Mouse (Mus musculus) right cerebral cortex, postnatal 25 days (tissue): Measurements from ENCODE around the gene Hs6st2.

Experiments used
- DNase-seq: peaks from one replicate; pipeline ENCODE4 v3.0.0; 2022

Gene Hs6st2

GRCm38 (mm10) chrX:51581704-51582103, 100.0 kb downstream of the Hs6st2 start:
- no peak for DNase-seq

- no peak for DNase-seq
Measured at GRCm38 (mm10) chrX:51561880-51562279, 119.8 kb downstream of the Hs6st2 start.

GRCm38 (mm10) chrX:51539626-51540025, 142.0 kb downstream of the Hs6st2 start:
- no peak for DNase-seq

DNA sequence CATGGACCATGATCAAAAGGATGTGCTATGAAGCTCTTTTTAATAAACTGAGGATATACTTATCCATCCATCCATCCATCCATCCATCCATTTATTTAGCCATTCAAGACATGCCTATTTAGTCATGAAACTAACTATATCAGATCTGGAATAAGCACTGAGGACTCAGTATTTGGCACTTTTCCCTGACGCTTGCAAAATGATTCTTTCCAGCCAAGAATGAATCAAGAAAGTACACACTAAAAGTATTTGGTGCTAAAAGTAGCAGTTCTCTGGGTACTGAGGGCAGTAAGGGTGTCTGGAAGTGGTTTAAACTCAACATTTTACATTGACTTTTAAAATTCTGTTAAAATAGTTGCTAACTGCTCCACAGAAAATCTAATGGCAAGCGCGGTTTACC, 144.6 kb downstream of the Hs6st2 start:
- no peak for DNase-seq

GRCm38 (mm10) chrX:51535226-51535625, 146.4 kb downstream of the Hs6st2 start:
- no peak for DNase-seq

GRCm38 (mm10) chrX:51531136-51531535, 150.5 kb downstream of the Hs6st2 start:
- no peak for DNase-seq

DNA sequence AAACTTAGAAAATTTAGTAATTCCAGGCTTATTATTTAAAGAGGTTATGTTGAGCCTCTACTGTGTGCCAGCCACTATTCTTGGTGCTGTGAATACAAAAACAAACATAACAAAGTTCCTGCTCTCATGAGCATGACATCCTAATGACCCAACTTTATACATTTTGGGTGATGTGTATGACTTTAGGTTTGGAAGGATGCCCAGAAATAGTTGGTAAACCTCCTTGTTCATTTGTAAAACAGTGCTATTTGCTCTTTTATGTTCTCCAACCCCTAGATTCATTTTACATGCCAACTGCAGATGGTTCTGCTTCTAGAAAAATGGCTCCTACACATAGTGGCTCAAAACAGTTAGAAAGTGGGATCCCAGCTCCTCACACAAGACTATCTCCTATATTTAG, 153.1 kb downstream of the Hs6st2 start:
- no peak for DNase-seq

DNA sequence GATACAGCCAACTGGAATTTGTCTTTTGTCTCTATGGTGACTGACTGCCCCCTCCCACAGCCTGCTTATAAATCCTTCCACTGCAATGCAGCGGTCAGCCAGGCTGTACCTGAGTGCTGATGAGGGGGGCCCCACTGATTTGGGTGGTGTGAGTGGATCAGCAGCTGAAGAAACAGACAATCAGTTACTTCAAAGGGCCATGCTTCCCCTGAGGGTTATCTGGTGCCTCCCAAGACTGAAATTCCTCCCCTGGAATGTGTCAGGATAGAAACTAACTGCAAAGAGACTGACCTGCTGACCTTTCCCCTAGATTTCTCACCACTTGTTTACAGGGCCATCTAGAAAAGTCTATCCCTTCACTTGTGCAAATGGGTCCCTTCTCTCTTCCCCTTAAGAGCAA, 166.8 kb downstream of the Hs6st2 start:
- no peak for DNase-seq

DNA sequence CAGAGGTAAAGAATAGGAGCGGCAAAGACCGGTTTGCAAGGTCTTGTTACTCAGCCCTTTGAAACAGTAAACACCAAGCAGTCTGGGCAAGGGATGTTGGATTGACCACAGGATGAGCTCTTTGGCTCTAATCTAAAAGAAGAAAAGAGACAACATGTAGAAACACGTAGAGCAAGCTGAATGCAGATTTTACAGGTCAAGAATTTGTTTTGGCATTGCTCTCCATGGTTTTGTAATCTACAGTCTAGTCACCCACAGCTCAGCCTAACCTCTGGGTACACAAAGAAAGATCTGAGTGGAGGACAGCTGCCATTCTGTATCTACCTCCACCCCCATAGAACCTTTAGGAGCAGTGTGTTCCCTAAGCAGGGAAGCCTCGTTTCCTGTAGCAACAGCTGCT, 175.1 kb downstream of the Hs6st2 start:
- no peak for DNase-seq

GRCm38 (mm10) chrX:51505691-51506090, 176.0 kb downstream of the Hs6st2 start:
- DNase-seq, result no peak

- DNase-seq, result no peak
Measured at GRCm38 (mm10) chrX:51503781-51504471, 177.7 kb downstream of the Hs6st2 start.

DNA sequence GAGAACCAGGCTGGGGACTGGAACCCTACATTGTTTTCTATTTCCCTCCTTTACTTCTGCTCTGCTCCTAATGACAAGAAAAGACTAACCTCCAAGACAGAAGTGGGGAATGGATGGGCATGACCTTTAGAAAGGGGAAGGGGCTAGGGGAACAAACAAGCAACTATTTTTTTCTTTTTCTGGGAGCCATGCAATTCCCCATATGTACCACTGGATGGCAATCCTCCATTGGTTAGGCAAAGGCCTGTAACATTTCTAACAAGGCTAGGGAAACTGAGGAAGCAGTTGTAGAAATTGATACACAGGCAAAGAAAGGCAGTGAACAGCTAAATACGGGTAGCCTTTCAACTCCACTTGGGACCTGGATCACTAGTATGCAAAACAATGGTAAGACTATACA, 183.8 kb downstream of the Hs6st2 start:
- no peak for DNase-seq

DNA sequence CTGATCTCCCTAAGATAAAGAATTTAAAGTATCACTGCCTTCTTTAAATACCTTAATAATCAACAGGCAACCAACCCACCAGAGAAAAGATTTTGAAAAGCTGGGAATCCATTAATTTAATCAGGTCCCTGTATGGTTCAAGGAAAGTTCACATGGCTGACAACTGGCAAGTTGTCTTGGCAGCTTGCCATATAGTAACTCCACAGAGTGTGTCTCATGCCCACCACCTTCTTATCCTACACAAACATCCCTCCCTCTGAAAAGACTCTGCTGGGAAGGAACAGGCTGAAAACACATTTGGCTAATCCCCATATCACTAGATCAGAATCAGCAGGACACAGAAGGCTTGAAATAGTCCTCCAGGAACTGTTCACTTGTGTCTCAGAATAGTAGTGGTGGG, 193.3 kb downstream of the Hs6st2 start:
- DNase-seq, result no peak

DNA sequence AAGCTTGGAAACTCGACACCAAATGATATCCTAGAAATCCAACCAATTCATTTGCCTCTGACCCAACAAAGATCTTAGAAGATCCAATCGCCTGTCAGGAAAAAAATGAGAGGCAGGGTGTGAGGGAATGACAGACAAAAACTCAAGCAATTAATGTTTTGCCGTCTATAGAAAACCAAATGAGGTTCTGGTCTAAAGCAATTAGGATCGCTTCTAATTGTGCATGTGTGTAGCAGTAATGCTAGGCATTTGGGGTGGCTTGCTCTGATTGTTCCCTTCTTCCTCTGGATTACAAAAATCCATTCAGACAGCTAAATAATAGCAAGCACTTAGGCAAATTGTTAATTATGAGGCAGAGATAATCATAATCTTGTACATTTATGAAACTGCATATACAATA, 212.2 kb downstream of the Hs6st2 start:
- DNase-seq, result no peak

DNA sequence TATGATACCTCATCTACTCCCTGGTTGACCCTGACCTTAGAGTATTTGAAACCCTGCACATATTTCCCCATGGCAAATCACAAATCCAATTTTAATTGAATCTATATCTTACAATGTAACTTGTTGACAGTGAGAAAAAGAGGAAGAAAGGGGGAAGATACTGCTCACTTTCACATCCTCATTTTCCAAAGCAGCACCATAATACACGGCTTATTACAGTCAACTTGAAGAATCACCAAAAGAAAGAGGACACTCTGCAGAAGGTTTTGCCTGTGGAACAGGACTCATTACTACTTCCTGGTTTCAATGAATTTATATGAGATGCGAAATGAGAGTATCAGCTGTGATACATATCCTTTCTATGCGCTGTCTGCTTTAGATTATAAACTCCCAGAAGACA, 220.2 kb downstream of the Hs6st2 start:
- DNase-seq, result no peak

DNA sequence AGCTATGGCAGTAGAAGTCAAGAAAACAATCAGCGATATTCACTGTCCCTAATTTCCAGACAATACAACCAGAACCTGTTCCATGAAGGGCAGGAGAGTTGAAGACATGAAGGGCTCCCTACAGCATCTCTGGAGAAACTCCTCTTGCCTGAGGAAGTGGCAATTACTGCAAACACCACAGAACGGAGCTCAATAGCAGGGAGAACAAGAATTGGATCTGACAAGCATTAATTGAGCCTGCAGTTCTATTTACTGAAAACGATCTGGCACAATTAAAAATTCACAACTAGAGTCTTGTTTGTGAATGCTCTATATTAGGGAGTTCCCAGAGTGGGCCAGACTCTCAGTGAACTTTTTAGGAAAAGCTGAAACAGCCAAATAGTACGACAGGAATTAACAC, 238.3 kb downstream of the Hs6st2 start:
- no peak for DNase-seq

DNA sequence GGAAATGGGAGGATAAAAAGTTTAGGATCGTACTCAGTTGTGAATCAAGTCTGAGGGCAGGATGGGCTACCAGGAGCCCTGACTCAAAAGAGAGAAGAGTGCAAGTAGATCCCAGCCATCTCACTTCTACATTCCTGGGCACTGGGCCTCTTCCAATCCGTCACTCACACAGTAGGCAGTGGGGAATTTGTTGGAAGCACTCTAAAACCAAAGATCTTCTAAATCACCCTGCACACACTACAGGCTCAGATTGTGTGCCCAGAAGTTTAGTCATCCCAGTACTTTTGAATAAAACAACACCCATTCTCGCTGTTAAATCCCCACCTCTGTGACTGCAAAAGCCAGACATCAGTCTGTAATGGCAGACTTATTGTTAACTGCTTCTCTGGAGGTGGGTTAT, 249.9 kb downstream of the Hs6st2 start:
- no peak for DNase-seq

DNA sequence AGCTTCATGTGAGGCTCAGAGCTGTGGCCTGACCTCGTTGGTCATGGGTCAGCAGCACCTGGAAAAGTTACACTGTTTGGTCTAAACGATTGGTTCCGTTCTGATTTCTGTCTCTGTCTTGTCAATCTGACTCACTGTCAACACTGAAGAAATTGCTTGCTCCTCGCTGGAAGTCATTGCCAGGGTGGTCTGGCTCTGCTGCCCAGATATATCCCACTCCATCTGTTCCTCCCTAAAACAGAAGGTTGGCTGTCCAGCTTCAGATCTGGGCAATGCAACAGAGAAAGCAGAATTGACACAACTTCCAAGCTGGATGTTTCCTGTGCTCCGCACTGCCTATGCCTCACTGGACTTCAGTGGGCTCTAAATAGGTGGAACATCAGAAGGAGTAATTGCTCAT, 256.6 kb downstream of the Hs6st2 start:
- no peak for DNase-seq

DNA sequence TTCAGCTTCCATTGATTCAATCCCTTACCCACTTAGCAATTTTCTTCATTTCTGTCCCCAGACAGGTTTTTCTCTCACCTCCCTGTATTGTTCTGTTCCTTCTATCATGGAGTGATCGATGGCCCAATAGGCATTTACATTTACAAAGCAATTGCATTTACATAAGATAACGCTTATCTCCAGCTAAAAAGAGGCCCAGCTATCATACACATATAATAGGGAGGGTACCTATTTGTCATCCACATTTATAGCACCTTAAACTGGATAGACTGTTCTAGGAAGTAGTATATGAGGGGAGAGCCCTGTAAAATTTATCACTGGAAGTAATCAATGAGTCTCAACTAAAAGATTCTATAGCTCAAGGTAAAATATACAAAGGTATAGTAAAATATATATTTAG, 271.4 kb downstream of the Hs6st2 start:
- DNase-seq, result no peak

DNA sequence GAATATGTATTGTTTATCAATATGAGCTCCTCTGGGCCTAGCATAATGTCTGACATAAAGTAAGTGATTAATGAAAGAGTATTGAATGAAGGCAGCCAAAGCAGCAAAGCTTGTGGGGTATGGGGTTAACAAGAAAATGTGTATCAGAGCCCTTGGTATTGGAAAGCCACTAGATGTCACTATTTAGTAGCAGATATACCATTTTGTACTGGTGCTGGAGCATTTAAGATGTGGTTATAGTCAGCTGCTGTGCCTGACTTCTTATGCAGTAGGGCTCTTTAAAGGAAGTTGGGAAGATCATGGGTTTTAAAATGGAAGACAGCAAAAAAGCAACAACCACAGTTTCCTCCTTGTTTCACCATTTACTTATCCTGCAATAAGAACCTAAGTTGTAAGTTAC, 284.2 kb downstream of the Hs6st2 start:
- DNase-seq, result no peak

GRCm38 (mm10) chrX:51374670-51375069, 307.0 kb downstream of the Hs6st2 start:
- DNase-seq, result peak; percentile 54

GRCm38 (mm10) chrX:51372477-51373239, 309.0 kb downstream of the Hs6st2 start:
- peak; percentile 8 for DNase-seq

DNA sequence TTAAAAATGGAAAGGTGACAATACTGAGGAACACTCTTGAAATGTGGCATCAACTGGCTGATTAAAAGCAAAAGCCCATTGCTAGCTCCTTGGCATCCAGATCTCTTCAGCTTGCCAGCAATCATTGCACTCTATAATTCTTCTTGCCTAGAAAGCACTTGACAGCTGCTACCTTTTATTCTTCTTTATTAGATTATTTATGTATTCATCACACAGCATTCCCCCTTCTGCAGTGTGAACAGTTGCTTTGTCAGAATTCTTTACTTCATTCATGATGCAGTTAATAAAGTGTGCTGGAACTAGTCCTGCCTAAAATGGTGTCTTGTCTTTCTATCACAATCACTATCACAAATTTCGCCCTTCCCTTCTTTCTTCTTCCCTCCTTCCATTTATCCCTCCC, 332.0 kb downstream of the Hs6st2 start:
- no peak for DNase-seq

- DNase-seq, result no peak
Measured at GRCm38 (mm10) chrX:51343595-51343994, 338.1 kb downstream of the Hs6st2 start.
